Mouse (Mus musculus) bone marrow, adult 2 months (tissue): Measurements from ENCODE around the gene Hist1h2ad. TPM values are rescaled to one million over a fixed set of nuclear protein-coding genes. Genes with fewer than 3 reads are reported as not detected.
"Not testable (repeated sequence)": the region's sequence is repeated elsewhere in the genome, so short reads cannot be mapped to it uniquely, and the experiment has no call there.

Experiments
- H3K27ac ChIP-seq: fragments of 200-500 bp; 2 replicates; pipeline ENCODE4 v1.5.1; 2012; ENCODE audit warnings: low read depth, mild to moderate bottlenecking, control low read depth, inconsistent platforms, low read length; ENCODE audit not compliant: control insufficient read depth, poor library complexity, insufficient read depth
- H3K4me1 ChIP-seq: fragments of 200-500 bp; 2 replicates; pipeline ENCODE4 v1.6.1; 2011; ENCODE audit warnings: low read length; ENCODE audit not compliant: control insufficient read depth, insufficient read depth
- H3K4me3 ChIP-seq: fragments of 200-500 bp; replicated peaks from 2 replicates; pipeline ENCODE3; 2011; ENCODE audit warnings: mild to moderate bottlenecking, low read depth, low read length, control low read depth; ENCODE audit not compliant: control insufficient read depth
- CTCF ChIP-seq: fragments of 200-500 bp; IDR thresholded peaks from 2 replicates; pipeline ENCODE4 v1.5.1; 2011; ENCODE audit warnings: low read length, control low read depth; ENCODE audit not compliant: control insufficient read depth, insufficient read depth
- POLR2A ChIP-seq: fragments of 200-500 bp; IDR thresholded peaks from 2 replicates; pipeline ENCODE4 v1.6.1; 2011; ENCODE audit warnings: low read depth, mild to moderate bottlenecking, control low read depth, low read length, borderline replicate concordance; ENCODE audit not compliant: control insufficient read depth
- WGBS: fragments of 180-500 bp; shearing (Covaris S2); methylation state at CpG from one replicate; pipeline ENCODE4 v1.1.7; 2018; 5-methylcytosine and 5-hydroxymethylcytosine counted together
- polyA plus RNA-seq: library from polyadenylated mRNA; stranded (reverse); fragments of >200 nt; gene quantifications from 2 replicates; pipeline ENCODE4 v1.2.4, GENCODE M21; 2011; ENCODE audit warnings: low replicate concordance; ENCODE audit not compliant: missing spikeins, insufficient read depth, insufficient read length

Hist1h2ad gene
- polyA plus RNA-seq, 1 experiment: 4.3 TPM

DNA sequence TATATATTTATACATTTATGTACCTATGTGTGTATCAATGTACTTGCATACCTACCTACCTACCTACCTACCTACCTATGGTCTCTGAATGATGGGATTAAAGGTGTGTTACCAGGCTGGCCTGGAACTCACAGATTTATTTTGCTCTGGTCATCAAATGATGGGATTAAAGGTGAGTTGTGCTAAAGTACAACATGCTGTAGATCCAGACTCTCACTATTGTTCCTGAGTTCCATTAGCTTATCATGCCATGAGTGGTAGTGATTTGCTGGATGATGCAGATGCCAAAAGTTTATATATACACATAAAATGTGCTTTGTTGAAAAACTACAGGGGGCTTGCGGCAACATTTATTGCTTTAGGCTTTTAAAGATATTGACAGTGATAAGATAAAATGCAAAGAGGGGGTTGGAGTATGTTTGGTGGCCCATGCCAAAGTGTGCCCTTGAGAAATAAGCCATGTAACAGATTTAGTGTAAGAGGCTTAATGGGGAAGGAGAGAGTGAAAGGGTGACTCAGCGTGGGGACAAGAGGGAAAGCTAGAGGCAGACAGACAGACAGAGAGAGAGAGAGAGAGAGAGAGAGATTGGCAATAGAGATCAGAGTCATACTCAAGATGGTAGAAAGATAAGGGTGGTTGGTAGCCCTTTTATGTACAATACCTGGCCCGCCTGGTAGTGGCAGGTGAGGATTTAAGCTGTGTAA lies 37.0 kb upstream of the Hist1h2ad start:
- 69% methylated on average over 3 of the region's 3 CpGs for WGBS
- Histone ChIP-seq H3K4me3 (peak overlapping the region; percentile 29), H3K4me1 (peaks cover 1% of the 10 kb centered on the region; the same call in 1 of the 2 replicates), H3K27ac (no peak overlapping the region)
- TF ChIP-seq POLR2A (no peak), CTCF (no peak)

DNA sequence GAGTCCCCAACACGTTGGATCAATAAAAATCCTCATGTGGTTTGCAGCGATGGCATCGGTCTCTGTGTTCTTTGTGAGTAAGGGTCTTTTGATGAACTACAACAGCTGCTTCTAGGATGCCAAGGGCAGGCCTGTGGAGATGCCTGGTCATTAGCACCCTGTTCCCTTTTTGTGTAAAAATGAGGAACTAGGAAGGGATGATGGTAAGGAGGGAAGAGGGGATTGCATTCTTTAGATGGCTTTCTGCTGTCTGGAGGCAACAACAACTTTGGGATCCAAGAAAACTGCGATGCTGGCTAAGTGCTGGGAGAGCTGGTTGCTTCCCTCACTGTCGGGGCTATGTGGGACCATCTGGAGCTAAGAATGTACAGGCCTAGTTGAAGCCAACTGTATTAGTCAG lies 35.9 kb upstream of the Hist1h2ad start:
- 77% methylated on average over 5 of the region's 5 CpGs for WGBS
- TF ChIP-seq POLR2A (no peak), CTCF (no peak)
- H3K27ac ChIP-seq: no peak overlapping the region

DNA sequence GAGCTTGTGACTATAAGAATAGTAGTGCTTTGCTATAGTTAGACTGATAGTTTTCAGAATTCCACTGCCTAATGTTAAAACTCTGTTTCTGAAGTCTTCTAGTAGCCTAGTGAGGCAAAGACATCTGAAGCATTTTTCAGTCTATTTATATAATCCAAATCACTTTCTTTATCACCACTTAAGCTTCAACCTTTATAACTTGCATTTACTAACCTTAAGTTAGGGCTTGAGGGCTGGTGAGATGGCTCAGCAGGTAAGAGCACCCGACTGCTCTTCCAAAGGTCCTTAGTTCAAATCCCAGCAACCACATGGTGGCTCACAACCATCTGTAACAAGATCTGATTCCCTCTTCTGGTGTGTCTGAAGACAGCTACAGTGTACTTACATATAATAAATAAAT lies 34.4 kb upstream of the Hist1h2ad start:
- WGBS: 65% methylated on average over 1 of the region's 1 CpGs
- not testable (repeated sequence) for H3K4me1 ChIP-seq, H3K4me3 ChIP-seq, H3K27ac ChIP-seq

More for the DNA sequence above, 35.9 kb upstream of the Hist1h2ad start:
- Histone ChIP-seq H3K4me1 (no peaks in the 10 kb centered on the region), H3K4me3 (no peak overlapping the region)

DNA sequence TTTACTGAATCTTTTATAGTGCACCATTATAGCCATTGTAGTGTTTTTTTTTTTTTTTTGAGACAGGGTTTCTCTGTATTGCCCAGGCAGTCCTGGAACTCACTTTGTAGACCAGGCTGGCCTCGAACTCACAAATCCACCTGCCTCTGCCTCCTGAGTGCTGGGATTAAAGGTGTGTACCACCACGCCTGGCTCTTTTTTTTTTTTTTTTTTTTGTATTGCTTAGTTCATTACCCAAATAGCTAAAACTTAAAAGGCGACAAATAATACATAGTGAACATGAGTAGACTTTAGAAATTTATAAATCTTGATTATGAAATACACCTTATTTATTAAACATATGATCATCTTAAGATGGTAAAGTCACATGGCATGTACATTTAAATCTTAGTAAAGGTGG lies 32.7 kb upstream of the Hist1h2ad start:
- no peaks in the 10 kb centered on the region for H3K4me1 ChIP-seq
- TF ChIP-seq CTCF: no peak
- TF ChIP-seq POLR2A: no peak
- no peak overlapping the region for H3K4me3 ChIP-seq
- H3K27ac ChIP-seq: no peak overlapping the region
- WGBS: 76% methylated on average over 3 of the region's 3 CpGs

DNA sequence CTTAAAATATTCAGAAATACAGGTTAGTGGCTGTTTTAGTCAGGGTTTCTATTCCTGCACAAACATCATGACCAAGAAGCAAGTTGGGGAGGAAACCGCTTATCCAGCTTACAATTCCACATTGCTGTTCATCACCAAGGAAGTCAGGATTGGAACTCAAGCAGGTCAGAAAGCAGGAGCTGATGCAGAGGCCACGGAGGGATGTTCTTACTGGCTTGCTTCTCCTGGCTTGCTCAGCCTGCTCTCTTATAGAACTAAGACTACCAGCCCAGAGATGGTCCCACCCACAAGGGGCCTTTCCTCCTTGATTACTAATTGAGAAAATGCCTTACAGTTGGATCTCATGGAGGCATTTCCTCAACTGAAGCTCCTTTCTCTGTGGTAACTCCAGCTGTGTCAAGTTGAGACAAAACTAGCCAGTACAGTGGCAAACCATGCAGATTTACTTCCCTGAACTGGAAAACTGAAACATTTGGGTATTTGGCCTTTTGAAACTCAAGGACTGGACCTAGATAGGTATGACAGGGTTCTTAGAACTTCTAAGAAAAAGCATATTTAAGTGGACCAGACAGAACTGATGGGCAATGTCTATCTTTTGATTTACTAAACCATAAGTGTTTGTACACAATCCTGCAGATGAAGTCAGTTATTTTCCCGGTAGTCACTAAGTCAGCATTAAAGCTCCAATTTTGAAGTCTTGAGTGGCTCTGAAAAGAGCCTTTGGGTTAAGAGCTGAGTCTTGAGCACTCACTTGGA lies 31.8 kb upstream of the Hist1h2ad start:
- 19% methylated on average over 3 of the region's 3 CpGs for WGBS
- Histone ChIP-seq H3K4me3 (peak overlapping the region; percentile 78), H3K27ac (peak overlapping the region; percentile 98)
- not testable (repeated sequence) for H3K4me1 ChIP-seq

DNA sequence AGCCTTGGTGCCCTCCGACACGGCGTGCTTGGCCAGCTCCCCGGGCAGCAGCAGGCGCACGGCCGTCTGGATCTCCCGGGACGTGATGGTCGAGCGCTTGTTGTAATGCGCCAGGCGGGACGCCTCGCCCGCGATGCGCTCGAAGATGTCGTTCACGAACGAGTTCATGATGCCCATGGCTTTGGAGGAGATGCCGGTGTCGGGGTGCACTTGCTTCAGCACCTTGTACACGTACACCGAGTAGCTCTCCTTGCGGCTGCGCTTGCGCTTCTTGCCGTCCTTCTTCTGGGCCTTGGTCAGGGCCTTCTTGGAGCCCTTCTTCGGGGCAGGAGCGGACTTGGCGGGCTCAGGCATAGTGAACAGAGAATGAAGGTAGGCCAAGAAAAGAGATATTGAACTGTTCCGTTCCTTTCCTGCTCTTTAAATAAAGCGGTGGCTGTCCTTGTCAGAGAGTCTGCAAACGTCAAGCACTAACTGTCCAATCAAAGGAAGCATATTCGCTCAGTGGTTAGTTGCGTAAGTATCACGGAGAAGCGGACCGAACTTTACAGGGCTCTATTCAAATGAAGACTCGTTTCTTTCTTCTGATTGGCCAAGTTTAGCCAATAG lies 31.1 kb upstream of the Hist1h2ad start, which contains the start of gene Hist1h2bh:
Gene Hist1h2bh, minus strand, starts transcription at position 394 of the 609 bp plus-strand sequence.
- not testable (repeated sequence) for H3K4me1 ChIP-seq
- H3K27ac ChIP-seq: peak within 1 kb of the TSS; percentile 98
- under 1% methylated on average over 42 of the region's 42 CpGs for WGBS
- peak within 1 kb of the TSS; percentile 78 for H3K4me3 ChIP-seq
- TF ChIP-seq POLR2A: peak; percentile 92

DNA sequence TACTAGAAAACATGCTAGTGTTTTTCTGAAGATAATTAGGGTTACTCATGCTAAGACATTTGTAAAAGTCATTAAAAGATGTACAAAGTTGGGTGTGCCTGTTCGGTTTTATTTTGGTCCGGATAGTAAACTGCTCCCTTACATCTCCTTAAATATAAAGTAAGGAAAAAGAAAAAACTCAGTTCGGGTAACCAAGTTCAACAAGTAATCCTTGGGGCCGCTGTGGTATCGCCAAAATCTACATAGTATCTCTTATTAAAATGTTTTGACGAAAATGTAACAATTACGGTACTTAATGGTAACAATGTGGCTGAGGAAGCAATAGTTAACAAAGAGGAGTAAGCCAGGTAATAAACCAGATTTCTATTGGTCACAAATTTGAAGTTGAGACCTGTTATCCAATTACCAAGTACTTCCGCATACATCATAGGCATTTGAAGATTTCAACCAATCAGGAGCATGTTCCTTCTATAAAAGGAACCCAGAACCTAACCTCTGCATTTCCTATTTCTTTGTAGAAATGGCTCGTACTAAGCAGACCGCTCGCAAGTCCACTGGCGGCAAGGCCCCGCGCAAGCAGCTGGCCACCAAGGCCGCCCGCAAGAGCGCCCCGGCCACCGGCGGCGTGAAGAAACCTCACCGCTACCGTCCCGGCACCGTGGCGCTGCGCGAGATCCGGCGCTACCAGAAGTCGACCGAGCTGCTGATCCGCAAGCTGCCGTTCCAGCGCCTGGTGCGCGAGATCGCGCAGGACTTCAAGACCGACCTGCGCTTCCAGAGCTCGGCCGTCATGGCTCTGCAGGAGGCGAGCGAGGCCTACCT lies 30.0 kb upstream of the Hist1h2ad start, which contains the start of gene Hist1h3f:
Gene Hist1h3f, plus strand, starts transcription at position 88 of the 822 bp plus-strand sequence.
- Histone ChIP-seq H3K4me3 (peak within 1 kb of the TSS; percentile 78), H3K27ac (peak within 1 kb of the TSS; percentile 98), H3K4me1 (no peaks in the 10 kb centered on the region)
- TF ChIP-seq POLR2A (peak; percentile 96), CTCF (no peak)
- under 1% methylated on average over 32 of the region's 45 CpGs for WGBS

DNA sequence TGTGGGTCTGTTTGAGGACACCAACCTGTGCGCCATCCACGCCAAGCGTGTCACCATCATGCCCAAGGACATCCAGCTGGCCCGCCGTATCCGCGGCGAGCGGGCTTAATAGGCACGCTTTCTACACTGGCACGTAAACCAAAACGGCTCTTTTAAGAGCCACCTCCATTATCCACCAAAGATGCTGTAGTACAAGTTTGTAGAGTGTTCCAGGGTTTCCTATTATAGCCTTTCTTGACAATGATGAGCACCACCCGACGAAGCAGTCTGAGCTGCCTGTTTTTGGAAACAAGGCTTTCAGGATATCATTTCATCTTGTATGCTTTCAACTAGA lies 29.4 kb upstream of the Hist1h2ad start:
- peak overlapping the region; percentile 37 for H3K4me3 ChIP-seq
- peak overlapping the region; percentile 97 for H3K27ac ChIP-seq
- not testable (repeated sequence) for H3K4me1 ChIP-seq
- WGBS: 1% methylated on average over 11 of the region's 14 CpGs
